Mouse (Mus musculus): ENCODE measurements around the gene Fam151b. TPM values are rescaled to one million over a fixed set of nuclear protein-coding genes. Genes with fewer than 3 reads are reported as not detected.
A peak's percentile ranks its signal among the peaks of the same experiment; 100 is the strongest.

The Fam151b gene
- polyA plus RNA-seq, 1 experiment from 2014 or later: 0.17 TPM

DNA sequence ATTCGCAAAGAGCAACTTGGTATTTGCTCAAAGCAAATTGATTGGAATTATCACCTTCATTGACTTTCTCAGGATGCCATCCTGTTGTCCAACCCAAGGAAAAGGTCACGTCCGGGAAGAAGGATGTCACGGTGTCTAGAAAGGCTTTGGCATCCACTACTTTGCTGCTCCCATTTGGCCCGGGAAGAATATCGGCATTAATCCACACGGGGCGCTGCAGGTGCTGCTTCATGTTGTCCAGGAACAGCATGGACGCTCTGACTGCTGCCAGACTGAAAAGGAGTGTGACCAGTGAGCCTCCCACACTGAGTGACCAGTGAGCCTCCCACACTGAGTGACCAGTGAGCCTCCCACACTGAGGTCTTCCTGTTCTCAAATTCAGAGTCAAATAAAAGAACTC lies 15.9 kb downstream of the Fam151b start:
- Histone ChIP-seq H3K4me1 (no peaks in the 10 kb centered on the region), H3K27ac (no peak overlapping the region), H3K27me3 (no peaks in the 10 kb centered on the region), H3K9ac (no peak overlapping the region), H3K4me2 (no peak overlapping the region), H3K36me3 (replicated peaks) (0 out of 2 replicates have a peak, but pooled peaks cover 11% of the 10 kb centered on the region), H3K4me3 (replicated peaks) (no peak overlapping the region), H3K9me3 (no peaks in the 10 kb centered on the region)
- no peak for ATAC-seq (ENCODE audit: low FRiP score)
- WGBS: 70% methylated on average over 9 of the region's 9 CpGs

DNA sequence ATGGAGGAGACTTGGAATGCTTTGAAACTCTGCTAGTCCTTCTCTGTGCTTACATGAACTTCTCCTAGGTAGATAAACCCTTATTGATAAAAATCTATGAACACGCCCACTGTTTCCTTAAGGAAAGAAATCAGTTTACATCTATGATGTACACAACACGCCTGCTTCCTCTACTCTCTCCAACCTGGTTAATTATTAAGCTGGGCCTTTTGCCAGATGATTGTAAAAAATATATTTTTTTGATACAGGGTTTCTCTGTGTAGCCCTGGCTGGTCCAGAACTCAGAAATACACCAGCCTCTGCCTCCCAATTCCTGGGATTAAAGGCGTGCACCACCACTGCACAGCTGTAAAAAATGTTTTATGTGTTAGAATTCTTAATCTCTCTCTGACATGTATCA lies 19.1 kb downstream of the Fam151b start:
- 90% methylated on average over 3 of the region's 3 CpGs for WGBS
- ATAC-seq (ENCODE audit: low FRiP score): no peak
- H3K9me3 ChIP-seq: no peaks in the 10 kb centered on the region
- no peak overlapping the region for H3K27ac ChIP-seq
- no peak overlapping the region for H3K9ac ChIP-seq
- H3K27me3 ChIP-seq: no peaks in the 10 kb centered on the region
- H3K4me1 ChIP-seq: no peaks in the 10 kb centered on the region
- H3K4me2 ChIP-seq: no peak overlapping the region
- H3K36me3 ChIP-seq (replicated peaks): 0 out of 2 replicates have a peak, but pooled peaks cover 11% of the 10 kb centered on the region
- no peak overlapping the region for H3K4me3 ChIP-seq (replicated peaks)

DNA sequence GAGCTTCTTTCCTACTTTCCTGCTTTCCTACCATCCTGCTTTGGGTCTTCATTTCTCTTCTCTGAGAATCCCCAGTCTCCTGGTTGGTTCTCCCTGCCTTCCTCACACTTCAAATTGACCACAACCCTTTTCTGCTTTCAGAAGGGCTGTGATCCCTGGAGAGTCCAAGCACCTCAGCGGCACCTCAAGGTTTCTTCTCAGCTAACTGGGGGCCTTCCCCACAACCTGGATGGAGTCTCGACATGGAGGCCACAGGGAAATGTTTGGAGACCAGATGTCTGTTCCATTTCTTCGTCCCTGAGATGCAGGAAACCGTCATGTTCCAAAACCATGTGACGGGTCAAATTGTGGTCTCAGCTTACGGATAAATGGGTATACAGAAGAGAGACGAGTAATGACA lies 36.9 kb downstream of the Fam151b start:
- Histone ChIP-seq H3K9ac (no peak overlapping the region), H3K9me3 (no peaks in the 10 kb centered on the region), H3K4me1 (no peaks in the 10 kb centered on the region), H3K27me3 (no peaks in the 10 kb centered on the region), H3K4me2 (no peak overlapping the region), H3K4me3 (replicated peaks) (no peak overlapping the region), H3K27ac (no peak overlapping the region), H3K36me3 (replicated peaks) (no peaks in the 10 kb centered on the region)
- ATAC-seq (ENCODE audit: low FRiP score): no peak
- 92% methylated on average over 7 of the region's 7 CpGs for WGBS

DNA sequence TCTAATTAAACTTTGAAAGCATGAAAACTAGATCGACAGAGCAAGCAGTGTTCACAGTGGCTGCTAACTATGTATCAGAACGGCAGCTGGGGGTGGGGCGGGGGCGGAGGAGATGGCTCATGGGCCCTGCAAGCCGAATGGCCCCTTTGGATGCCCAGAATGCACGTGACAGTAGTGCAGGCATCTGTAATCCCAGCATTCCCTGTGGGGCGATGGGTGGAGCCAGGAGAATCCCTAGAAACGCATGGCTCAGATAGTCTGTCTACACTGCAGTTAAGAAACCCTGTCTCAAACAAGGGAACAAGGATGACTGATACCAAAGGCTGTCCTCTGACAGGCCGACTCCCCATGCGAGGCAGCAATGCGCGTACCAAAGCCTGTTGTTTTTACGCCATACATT lies 43.5 kb downstream of the Fam151b start:
- 79% methylated on average over 13 of the region's 13 CpGs for WGBS
- no peaks in the 10 kb centered on the region for H3K9me3 ChIP-seq
- H3K4me3 ChIP-seq (replicated peaks): no peak overlapping the region
- H3K4me1 ChIP-seq: no peaks in the 10 kb centered on the region
- no peak overlapping the region for H3K27ac ChIP-seq
- no peak overlapping the region for H3K9ac ChIP-seq
- ATAC-seq (ENCODE audit: low FRiP score): no peak
- no peak overlapping the region for H3K4me2 ChIP-seq
- H3K27me3 ChIP-seq: no peaks in the 10 kb centered on the region
- no peaks in the 10 kb centered on the region for H3K36me3 ChIP-seq (replicated peaks)

DNA sequence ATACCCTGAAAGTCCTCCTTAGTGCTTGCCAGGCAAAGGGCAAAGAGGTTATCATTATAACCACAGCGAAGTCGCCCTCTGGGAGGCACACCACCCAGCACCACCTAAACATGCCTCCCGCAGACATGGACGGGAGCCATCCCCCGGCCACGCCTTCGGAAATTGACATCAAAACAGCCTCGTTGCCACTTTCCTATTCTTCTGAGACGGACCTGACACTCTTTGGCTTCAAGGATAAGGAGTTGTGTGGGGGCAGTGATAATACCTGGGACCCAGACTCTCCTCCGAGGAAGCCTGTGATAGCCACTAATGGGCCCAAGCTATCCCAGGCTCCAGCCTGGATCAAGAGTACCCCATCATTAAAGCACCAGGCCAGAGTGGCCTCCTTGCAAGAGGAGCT lies 45.2 kb downstream of the Fam151b start:
- ATAC-seq (ENCODE audit: low FRiP score): no peak
- H3K9ac ChIP-seq: no peak overlapping the region
- no peaks in the 10 kb centered on the region for H3K27me3 ChIP-seq
- H3K9me3 ChIP-seq: no peaks in the 10 kb centered on the region
- H3K27ac ChIP-seq: no peak overlapping the region
- no peaks in the 10 kb centered on the region for H3K36me3 ChIP-seq (replicated peaks)
- H3K4me1 ChIP-seq: no peaks in the 10 kb centered on the region
- H3K4me2 ChIP-seq: no peak overlapping the region
- 88% methylated on average over 10 of the region's 10 CpGs for WGBS
- H3K4me3 ChIP-seq (replicated peaks): no peak overlapping the region

DNA sequence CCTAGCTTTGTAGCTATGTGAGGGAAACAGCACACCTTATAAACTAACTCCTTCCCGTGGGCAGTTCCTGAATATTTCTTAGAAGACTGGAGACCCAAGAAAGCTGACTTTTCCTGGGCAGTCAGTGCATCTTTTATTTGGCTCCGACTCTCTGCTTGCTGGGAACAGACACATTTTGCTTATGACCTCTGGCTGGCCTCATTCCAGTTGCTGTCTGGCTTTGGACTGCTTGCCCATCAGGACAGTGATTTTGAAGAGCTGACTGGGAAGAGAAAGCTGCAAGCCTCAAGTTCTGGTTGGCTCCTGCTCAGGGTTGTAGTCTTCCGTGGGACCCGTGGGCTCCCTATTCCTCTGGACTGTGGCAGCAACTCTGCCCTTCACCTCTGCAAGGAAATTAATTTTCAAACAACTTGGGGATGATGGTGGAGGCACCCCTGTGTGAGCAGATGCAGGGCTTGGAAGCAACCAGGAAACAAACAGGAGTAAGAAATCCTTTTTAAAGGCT lies 56.4 kb downstream of the Fam151b start:
- WGBS: 52% methylated on average over 4 of the region's 4 CpGs
- Histone ChIP-seq H3K27me3 (peaks cover 64% of the 10 kb centered on the region), H3K36me3 (replicated peaks) (no peaks in the 10 kb centered on the region), H3K4me3 (replicated peaks) (peak overlapping the region; percentile 68; the same call in 1 of the 2 replicates), H3K4me2 (peak overlapping the region; percentile 96; the same call in 1 of the 2 replicates), H3K4me1 (peaks cover 15% of the 10 kb centered on the region), H3K27ac (no peak overlapping the region), H3K9ac (no peak overlapping the region), H3K9me3 (no peaks in the 10 kb centered on the region)
- ATAC-seq (ENCODE audit: low FRiP score): no peak

DNA sequence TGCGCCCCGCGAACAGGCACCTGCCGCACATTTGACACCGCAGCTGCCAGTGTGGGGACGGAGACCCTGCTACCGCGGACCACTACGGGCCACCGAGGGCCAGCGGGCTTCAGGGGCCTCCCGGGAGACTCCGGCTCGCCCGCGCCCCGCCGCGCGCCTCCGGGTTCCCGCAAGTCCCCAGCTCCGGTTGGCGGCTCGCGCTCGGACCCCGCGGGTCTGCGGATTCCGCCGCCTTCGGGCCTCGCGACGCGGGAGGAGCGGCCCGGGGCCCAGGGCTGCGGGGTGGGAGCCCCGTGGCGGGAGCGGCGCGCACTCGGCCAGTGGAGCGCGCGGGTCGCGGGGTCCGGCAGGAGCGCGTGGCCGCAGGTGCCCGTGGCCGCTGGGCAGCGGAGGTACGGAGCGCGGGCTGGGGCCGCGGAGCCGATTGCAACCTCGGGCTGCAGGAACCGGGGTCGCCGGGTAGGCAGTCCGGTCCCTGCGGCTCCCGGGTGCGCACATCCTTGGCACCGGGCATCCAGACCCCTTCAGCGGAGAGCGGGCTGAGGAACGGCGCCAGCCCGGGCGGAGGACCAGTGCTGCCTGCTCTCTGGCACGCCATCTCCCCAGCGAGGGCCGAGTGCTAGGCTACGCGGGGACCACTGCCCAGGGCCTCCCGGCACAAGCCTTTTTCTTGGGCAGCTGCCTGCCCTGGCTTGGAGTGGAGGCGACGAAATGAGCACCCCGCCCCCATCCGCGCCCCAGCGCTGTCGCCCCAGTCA lies 57.3 kb downstream of the Fam151b start:
- Histone ChIP-seq H3K4me1 (peaks cover 15% of the 10 kb centered on the region), H3K9me3 (no peaks in the 10 kb centered on the region), H3K27me3 (peaks cover 64% of the 10 kb centered on the region), H3K9ac (peak overlapping the region; percentile 50), H3K36me3 (replicated peaks) (no peaks in the 10 kb centered on the region), H3K4me3 (replicated peaks) (peak overlapping the region; percentile 68), H3K27ac (no peak overlapping the region), H3K4me2 (peak overlapping the region; percentile 96)
- peak; percentile 73 for ATAC-seq (ENCODE audit: low FRiP score)
- WGBS: under 1% methylated on average over 86 of the region's 92 CpGs

DNA sequence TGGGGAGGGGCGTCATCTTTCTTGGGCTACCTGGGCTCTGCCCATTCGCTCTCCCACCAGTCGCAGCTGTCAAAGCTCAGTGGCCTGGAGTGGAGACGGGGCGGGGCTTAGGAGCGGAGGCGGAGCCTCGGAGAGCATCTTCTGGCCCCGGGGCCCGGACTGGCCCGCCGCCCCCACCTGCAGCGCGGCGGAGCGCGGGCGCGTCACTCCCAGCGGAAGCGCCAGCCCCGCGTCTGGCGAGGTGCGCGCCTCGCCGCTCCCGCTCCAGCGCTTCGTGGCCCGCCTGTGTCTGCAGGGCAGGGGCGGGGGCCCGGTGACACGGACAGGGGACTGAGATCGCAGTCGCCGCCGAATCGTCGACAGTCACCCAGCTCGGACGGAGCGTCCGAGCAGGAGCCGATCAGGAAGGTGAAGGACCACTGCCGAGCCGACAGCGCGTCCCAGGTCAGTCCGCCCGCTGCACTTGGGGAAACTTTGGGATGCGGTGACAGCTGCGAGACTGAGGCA lies 58.0 kb downstream of the Fam151b start, which contains the start of gene Ankrd34b:
Gene Ankrd34b (plus strand): TSS at position 139 of the 507 bp plus-strand sequence.
- H3K4me3 ChIP-seq (replicated peaks): peak within 1 kb of the TSS; percentile 68
- H3K27me3 ChIP-seq: peaks cover 64% of the 10 kb centered on the region
- H3K27ac ChIP-seq: no peak within 1 kb of the TSS
- WGBS: under 1% methylated on average over 54 of the region's 54 CpGs
- H3K9ac ChIP-seq: peak within 1 kb of the TSS; percentile 50
- H3K4me1 ChIP-seq: peaks cover 15% of the 10 kb centered on the region
- peak; percentile 91 for ATAC-seq (ENCODE audit: low FRiP score)
- H3K36me3 ChIP-seq (replicated peaks): no peaks in the 10 kb centered on the region
- peak within 1 kb of the TSS; percentile 96 for H3K4me2 ChIP-seq
- H3K9me3 ChIP-seq: no peaks in the 10 kb centered on the region

DNA sequence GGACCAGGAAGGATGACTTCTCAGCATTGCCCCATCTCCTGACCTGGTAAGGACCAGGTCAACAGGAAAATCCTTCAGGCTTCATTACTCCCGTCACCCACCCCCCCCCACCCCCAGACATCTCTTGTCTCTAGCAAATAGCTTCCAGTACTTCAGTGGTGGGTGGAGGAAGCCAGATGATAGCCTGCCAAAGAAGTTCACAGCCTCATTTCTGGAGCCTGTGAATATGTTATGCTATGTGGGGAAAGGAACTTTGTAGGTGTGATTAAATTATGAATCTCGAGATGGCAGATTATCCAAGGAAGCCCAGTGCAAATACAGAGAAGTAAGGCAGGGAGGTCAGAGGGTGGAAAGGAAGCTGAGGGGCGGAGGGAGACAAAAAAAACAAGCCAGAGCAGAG lies 60.1 kb downstream of the Fam151b start:
- H3K4me2 ChIP-seq: no peak overlapping the region
- H3K36me3 ChIP-seq (replicated peaks): no peaks in the 10 kb centered on the region
- H3K4me3 ChIP-seq (replicated peaks): no peak overlapping the region
- peaks cover 59% of the 10 kb centered on the region for H3K27me3 ChIP-seq
- peaks cover 15% of the 10 kb centered on the region for H3K4me1 ChIP-seq
- no peak overlapping the region for H3K27ac ChIP-seq
- H3K9ac ChIP-seq: no peak overlapping the region
- no peaks in the 10 kb centered on the region for H3K9me3 ChIP-seq
- ATAC-seq (ENCODE audit: low FRiP score): no peak
- WGBS: 62% methylated on average over 3 of the region's 3 CpGs

DNA sequence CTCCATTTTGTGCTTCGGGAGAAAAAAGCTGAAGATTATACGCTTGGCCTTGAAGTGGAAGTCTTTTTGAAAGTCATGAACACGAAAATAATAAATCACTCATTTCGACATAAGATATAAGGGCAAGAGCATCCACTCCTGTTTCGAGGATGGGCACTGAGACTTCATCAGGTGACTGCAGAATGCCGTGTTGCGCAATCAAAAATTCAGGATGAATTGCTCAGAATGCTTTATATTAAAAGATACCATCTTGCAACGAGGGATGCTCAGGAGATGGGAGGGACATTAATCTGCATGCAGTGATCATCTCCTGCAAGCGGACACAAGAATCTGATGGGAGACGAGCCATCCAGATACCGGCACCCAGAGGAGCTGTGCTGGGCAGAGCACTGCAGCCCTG lies 64.2 kb downstream of the Fam151b start:
- H3K36me3 ChIP-seq (replicated peaks): no peaks in the 10 kb centered on the region
- peaks cover 20% of the 10 kb centered on the region for H3K27me3 ChIP-seq
- H3K27ac ChIP-seq: no peak overlapping the region
- no peak overlapping the region for H3K4me3 ChIP-seq (replicated peaks)
- H3K9ac ChIP-seq: no peak overlapping the region
- H3K4me1 ChIP-seq: no peaks in the 10 kb centered on the region
- no peak for ATAC-seq (ENCODE audit: low FRiP score)
- H3K4me2 ChIP-seq: no peak overlapping the region
- H3K9me3 ChIP-seq: no peaks in the 10 kb centered on the region
- WGBS: 91% methylated on average over 11 of the region's 11 CpGs

DNA sequence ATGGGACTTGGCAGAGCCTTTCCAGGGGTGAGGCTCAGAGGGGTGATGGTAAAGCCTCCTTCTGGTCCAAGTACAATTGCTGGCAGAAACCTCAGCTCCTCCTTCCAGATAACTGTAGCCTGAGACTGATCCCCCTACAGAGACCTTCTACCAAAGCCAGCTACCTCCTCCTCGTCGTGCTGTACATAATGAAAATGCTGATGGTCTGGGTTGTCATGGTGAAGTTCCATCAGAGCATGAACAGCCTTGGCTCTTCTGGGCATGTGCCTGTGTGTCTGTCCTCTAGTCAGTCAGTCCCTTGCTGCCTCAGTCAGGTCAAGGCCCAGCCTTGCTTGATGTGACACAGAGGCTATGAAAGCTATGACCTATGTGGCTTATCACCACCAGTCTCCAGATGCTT lies 73.3 kb downstream of the Fam151b start:
- Histone ChIP-seq H3K27ac (no peak overlapping the region), H3K27me3 (no peaks in the 10 kb centered on the region), H3K4me3 (replicated peaks) (no peak overlapping the region), H3K36me3 (replicated peaks) (no peaks in the 10 kb centered on the region), H3K9me3 (no peaks in the 10 kb centered on the region), H3K4me2 (no peak overlapping the region), H3K9ac (no peak overlapping the region), H3K4me1 (no peaks in the 10 kb centered on the region)
- no peak for ATAC-seq (ENCODE audit: low FRiP score)
- WGBS: 71% methylated on average over 2 of the region's 2 CpGs

DNA sequence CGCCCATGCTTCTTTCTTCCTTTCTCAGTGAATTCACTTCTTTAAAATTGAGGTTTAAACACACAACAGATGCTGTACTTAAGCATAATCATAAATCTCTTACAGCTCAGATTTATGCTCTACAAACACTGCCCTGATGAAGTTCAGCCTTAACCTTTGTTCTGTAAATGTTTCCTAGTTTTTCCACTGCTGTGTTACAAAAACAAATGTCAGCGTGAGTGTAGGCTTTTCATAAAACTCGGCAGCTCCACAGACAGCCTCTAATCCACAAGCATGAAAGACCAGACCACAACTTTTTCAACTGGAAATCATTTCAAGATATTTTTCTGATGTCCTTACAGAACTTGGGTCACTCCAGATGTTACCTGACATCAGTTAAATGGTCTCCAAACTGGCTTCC lies 80.3 kb downstream of the Fam151b start:
- no peaks in the 10 kb centered on the region for H3K9me3 ChIP-seq
- H3K27me3 ChIP-seq: no peaks in the 10 kb centered on the region
- H3K4me2 ChIP-seq: no peak overlapping the region
- H3K36me3 ChIP-seq (replicated peaks): no peaks in the 10 kb centered on the region
- H3K4me1 ChIP-seq: no peaks in the 10 kb centered on the region
- H3K27ac ChIP-seq: no peak overlapping the region
- WGBS: 84% methylated on average over 3 of the region's 3 CpGs
- no peak overlapping the region for H3K4me3 ChIP-seq (replicated peaks)
- ATAC-seq (ENCODE audit: low FRiP score): no peak
- no peak overlapping the region for H3K9ac ChIP-seq

DNA sequence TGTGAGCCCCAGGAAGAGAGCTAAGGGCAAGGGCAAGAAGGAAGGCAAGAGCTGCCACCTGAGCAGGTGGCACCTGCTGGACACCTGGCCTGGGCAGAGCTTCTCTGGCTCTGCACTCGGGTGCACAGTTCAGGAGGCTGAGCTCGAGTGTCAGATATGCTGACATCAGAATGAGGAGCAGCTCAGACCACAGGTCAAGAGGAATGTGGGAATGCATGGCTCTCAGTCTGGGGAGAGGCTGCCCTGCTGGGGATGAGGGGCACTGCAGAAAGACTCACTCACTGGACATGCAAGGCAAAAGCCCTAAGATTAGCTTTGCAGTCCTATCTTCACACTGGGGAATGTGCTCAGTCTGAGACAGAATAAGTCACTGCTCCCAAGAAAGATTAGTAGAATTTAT lies 81.8 kb downstream of the Fam151b start:
- no peak overlapping the region for H3K27ac ChIP-seq
- no peaks in the 10 kb centered on the region for H3K9me3 ChIP-seq
- no peaks in the 10 kb centered on the region for H3K36me3 ChIP-seq (replicated peaks)
- no peak overlapping the region for H3K9ac ChIP-seq
- H3K27me3 ChIP-seq: no peaks in the 10 kb centered on the region
- ATAC-seq (ENCODE audit: low FRiP score): no peak
- H3K4me2 ChIP-seq: no peak overlapping the region
- no peaks in the 10 kb centered on the region for H3K4me1 ChIP-seq
- H3K4me3 ChIP-seq (replicated peaks): no peak overlapping the region
- WGBS: 74% methylated on average over 2 of the region's 2 CpGs

Measured in forebrain, embryonic 12.5 days (tissue).